Mouse (Mus musculus): ENCODE measurements around the gene Pcbp3. TPM values are rescaled to one million over a fixed set of nuclear protein-coding genes. Genes with fewer than 3 reads are reported as not detected.
"Not testable (repeated sequence)": the region's sequence is repeated elsewhere in the genome, so short reads cannot be mapped to it uniquely, and the experiment has no call there.

Pcbp3 gene
- polyA plus RNA-seq, 1 experiment = 72.3 TPM

DNA sequence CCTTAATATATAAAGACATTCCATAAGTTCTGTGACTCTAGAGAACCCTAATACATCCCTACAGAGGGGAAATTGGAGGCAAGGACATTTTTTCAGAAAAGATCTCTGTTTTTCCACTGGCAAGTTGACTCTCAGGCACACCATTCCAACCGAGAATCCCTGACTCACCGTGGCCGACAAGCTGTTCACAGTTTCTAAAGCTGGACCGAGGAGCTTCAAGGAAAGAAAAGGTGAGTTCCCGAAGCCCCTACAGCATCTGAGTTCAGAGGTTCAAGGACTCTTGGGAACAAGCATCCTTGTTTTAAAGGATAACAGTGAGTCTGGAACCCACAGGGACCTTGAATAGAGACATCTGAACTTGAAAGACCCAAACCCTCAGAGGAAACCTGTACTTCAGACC is 26.9 kb upstream of the Pcbp3 start:
- TF ChIP-seq POLR2A (IDR thresholded peaks at IDR 0.05; ENCODE audit: borderline replicate concordance, insufficient read depth, low read length) (no peak), CTCF (IDR thresholded peaks at IDR 0.05; ENCODE audit: borderline replicate concordance, insufficient read depth, low read depth, low read length) (no peak)
- no peak overlapping the region for H3K27ac ChIP-seq (ENCODE audit: insufficient read depth, low read length)
- DNase-seq = no peak
- no peak overlapping the region for H3K4me3 ChIP-seq (replicated peaks; ENCODE audit: insufficient read depth, low read depth, low read length)
- WGBS = 32% methylated on average over 5 of the region's 5 CpGs
- H3K4me1 ChIP-seq (ENCODE audit: control insufficient read depth, insufficient read depth, low read length) = peaks cover 8% of the 10 kb centered on the region; the same call in 1 of the 2 replicates
- no peaks in the 10 kb centered on the region for H3K27me3 ChIP-seq (ENCODE audit: control insufficient read depth, insufficient read depth, low read length)

GRCm38 (mm10) chr10:76978042-76978441 is 16.4 kb upstream of the Pcbp3 start:
- no peak for TF ChIP-seq POLR2A (IDR thresholded peaks at IDR 0.05; ENCODE audit: borderline replicate concordance, insufficient read depth, low read length)
- TF ChIP-seq CTCF (IDR thresholded peaks at IDR 0.05; ENCODE audit: borderline replicate concordance, insufficient read depth, low read depth, low read length) = no peak
- WGBS = 61% methylated on average over 2 of the region's 2 CpGs

DNA sequence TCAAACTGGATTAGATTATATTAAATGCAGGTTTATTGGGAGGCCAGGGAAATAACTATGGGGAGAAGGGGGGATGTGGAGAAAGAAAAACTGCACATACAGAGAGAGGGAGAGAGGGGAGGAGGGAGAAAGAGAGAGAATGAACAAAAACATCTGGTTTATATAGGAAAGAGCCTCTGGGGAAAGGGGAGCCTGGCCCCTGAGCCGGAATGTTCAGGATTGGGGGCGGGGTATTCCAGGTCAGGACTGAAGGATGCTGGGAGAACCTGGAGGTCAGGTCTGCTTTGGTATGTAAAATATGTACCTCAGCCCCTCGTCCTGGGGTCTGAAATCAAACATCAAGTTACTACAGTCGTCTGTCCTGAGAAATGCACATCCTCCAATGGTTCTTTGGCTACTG is 15.0 kb upstream of the Pcbp3 start:
- whole genome bisulfite sequencing = 65% methylated on average over 4 of the region's 4 CpGs
- Histone ChIP-seq H3K27ac (ENCODE audit: insufficient read depth, low read length) (no peak overlapping the region), H3K4me1 (ENCODE audit: control insufficient read depth, insufficient read depth, low read length) (no peaks in the 10 kb centered on the region), H3K27me3 (ENCODE audit: control insufficient read depth, insufficient read depth, low read length) (no peaks in the 10 kb centered on the region), H3K4me3 (replicated peaks; ENCODE audit: insufficient read depth, low read depth, low read length) (no peak overlapping the region)
- TF ChIP-seq CTCF (IDR thresholded peaks at IDR 0.05; ENCODE audit: borderline replicate concordance, insufficient read depth, low read depth, low read length) (no peak), POLR2A (IDR thresholded peaks at IDR 0.05; ENCODE audit: borderline replicate concordance, insufficient read depth, low read length) (no peak)
- no peak for DNase-seq

More at GRCm38 (mm10) chr10:76978042-76978441, 16.4 kb upstream of the Pcbp3 start:
- H3K27ac ChIP-seq (ENCODE audit: insufficient read depth, low read length) = no peak overlapping the region
- no peak overlapping the region for H3K4me3 ChIP-seq (replicated peaks; ENCODE audit: insufficient read depth, low read depth, low read length)
- H3K27me3 ChIP-seq (ENCODE audit: control insufficient read depth, insufficient read depth, low read length) = no peaks in the 10 kb centered on the region
- no peaks in the 10 kb centered on the region for H3K4me1 ChIP-seq (ENCODE audit: control insufficient read depth, insufficient read depth, low read length)
- DNase-seq = no peak

- TF ChIP-seq POLR2A (IDR thresholded peaks at IDR 0.05; ENCODE audit: borderline replicate concordance, insufficient read depth, low read length) (no peak), CTCF (IDR thresholded peaks at IDR 0.05; ENCODE audit: borderline replicate concordance, insufficient read depth, low read depth, low read length) (no peak)
- Histone ChIP-seq H3K27me3 (ENCODE audit: control insufficient read depth, insufficient read depth, low read length) (no peaks in the 10 kb centered on the region), H3K4me1 (ENCODE audit: control insufficient read depth, insufficient read depth, low read length) (no peaks in the 10 kb centered on the region), H3K27ac (ENCODE audit: insufficient read depth, low read length) (no peak overlapping the region), H3K4me3 (replicated peaks; ENCODE audit: insufficient read depth, low read depth, low read length) (no peak overlapping the region)
- no peak for DNase-seq
- 35% methylated on average over 15 of the region's 15 CpGs for WGBS
These were observed 12.2 kb upstream of the Pcbp3 start for GRCm38 (mm10) chr10:76973797-76974436.

GRCm38 (mm10) chr10:76972318-76972717 is 10.6 kb upstream of the Pcbp3 start:
- H3K27me3 ChIP-seq (ENCODE audit: control insufficient read depth, insufficient read depth, low read length); DNase-seq; H3K4me3 ChIP-seq (replicated peaks; ENCODE audit: insufficient read depth, low read depth, low read length); H3K4me1 ChIP-seq (ENCODE audit: control insufficient read depth, insufficient read depth, low read length); H3K27ac ChIP-seq (ENCODE audit: insufficient read depth, low read length): not testable (repeated sequence)
- WGBS = 86% methylated on average over 6 of the region's 6 CpGs

DNA sequence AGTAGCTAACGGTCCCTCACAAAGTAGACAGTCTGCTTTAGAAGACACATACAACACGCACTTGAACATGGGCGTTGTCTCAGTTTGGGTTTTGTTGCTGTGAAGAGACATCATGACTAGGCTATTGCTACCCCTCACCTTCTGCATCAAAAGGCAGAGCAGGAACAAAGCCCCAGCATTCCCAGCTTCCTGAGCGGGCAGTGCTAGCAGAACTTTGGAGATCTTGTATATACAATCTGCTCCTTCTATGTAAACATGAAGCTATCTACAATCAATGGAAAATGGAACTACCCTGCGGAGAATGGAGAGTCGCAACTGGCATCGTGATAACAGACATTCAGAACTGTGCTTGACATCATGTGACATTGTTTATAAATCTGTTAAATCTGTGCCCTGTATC is 9.3 kb upstream of the Pcbp3 start:
- no peak for DNase-seq
- Histone ChIP-seq H3K4me1 (ENCODE audit: control insufficient read depth, insufficient read depth, low read length) (no peaks in the 10 kb centered on the region), H3K4me3 (replicated peaks; ENCODE audit: insufficient read depth, low read depth, low read length) (no peak overlapping the region), H3K27me3 (ENCODE audit: control insufficient read depth, insufficient read depth, low read length) (no peaks in the 10 kb centered on the region), H3K27ac (ENCODE audit: insufficient read depth, low read length) (no peak overlapping the region)
- TF ChIP-seq POLR2A (IDR thresholded peaks at IDR 0.05; ENCODE audit: borderline replicate concordance, insufficient read depth, low read length) = no peak
- TF ChIP-seq CTCF (IDR thresholded peaks at IDR 0.05; ENCODE audit: borderline replicate concordance, insufficient read depth, low read depth, low read length) = no peak
- WGBS = 94% methylated on average over 7 of the region's 7 CpGs

- WGBS = 48% methylated on average over 6 of the region's 6 CpGs
- no peak for DNase-seq
- H3K27ac ChIP-seq (ENCODE audit: insufficient read depth, low read length) = no peak overlapping the region
- no peak overlapping the region for H3K4me3 ChIP-seq (replicated peaks; ENCODE audit: insufficient read depth, low read depth, low read length)
- H3K27me3 ChIP-seq (ENCODE audit: control insufficient read depth, insufficient read depth, low read length) = no peaks in the 10 kb centered on the region
- peaks cover 3% of the 10 kb centered on the region; the same call in 1 of the 2 replicates for H3K4me1 ChIP-seq (ENCODE audit: control insufficient read depth, insufficient read depth, low read length)
- TF ChIP-seq POLR2A (IDR thresholded peaks at IDR 0.05; ENCODE audit: borderline replicate concordance, insufficient read depth, low read length) (no peak), CTCF (IDR thresholded peaks at IDR 0.05; ENCODE audit: borderline replicate concordance, insufficient read depth, low read depth, low read length) (no peak)
These were observed 2.7 kb upstream of the Pcbp3 start for GRCm38 (mm10) chr10:76964436-76964835.

DNA sequence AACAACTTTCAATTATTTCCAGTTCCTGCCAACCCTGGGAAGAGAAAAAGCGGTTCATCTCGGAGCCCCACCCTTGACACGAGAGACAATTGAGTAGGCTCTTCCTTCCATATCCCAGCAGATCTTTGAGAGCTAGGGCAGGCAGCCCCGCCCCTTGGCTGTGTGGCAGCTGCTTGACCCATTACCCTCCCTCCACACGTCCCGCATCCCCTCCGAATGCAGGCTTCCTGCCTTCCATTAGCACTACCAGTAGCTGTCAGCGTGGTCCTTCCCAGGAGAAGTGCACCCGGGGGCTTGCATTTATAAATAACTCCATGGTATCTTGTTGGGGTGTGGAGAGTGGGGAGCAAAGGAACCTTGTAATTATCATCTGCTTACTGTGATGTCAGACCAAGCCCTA is 2.3 kb upstream of the Pcbp3 start:
- 65% methylated on average over 9 of the region's 9 CpGs for whole genome bisulfite sequencing
- Histone ChIP-seq H3K27me3 (ENCODE audit: control insufficient read depth, insufficient read depth, low read length) (no peaks in the 10 kb centered on the region), H3K4me1 (ENCODE audit: control insufficient read depth, insufficient read depth, low read length) (peaks cover 3% of the 10 kb centered on the region; the same call in 1 of the 2 replicates), H3K4me3 (replicated peaks; ENCODE audit: insufficient read depth, low read depth, low read length) (no peak overlapping the region), H3K27ac (ENCODE audit: insufficient read depth, low read length) (no peak overlapping the region)
- DNase-seq = no peak
- TF ChIP-seq CTCF (IDR thresholded peaks at IDR 0.05; ENCODE audit: borderline replicate concordance, insufficient read depth, low read depth, low read length) (no peak), POLR2A (IDR thresholded peaks at IDR 0.05; ENCODE audit: borderline replicate concordance, insufficient read depth, low read length) (no peak)
